Mouse (Mus musculus): ENCODE results near the gene Pde11a.

DNA sequence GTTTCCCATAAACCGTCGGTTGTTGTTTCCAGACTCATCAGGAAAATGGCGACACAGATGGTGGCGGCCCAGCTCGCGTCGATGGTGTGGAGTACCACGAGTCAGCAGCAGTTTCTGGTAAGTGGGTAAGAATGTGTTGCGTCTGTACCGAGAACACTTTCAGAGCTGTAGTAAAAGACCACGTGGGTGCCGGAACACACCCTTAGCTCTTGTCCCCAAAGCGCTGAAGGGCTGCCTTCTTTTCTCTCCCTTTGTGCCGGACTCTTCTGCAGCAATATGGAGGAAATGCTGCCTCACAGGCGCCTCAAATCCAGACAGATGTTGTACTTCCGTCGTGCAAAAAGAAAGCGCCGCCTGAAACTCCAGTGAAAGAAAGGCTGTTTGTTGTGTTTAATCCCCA, 40.1 kb upstream of the Pde11a start:
- TF ChIP-seq POLR2A (IDR thresholded peaks at IDR 0.05; ENCODE audit: borderline replicate concordance, extremely low read depth, low read depth, low read length) (no peak), CTCF (IDR thresholded peaks at IDR 0.05; ENCODE audit: insufficient read depth, low read length) (no peak)
